Mouse (Mus musculus) adrenal gland, adult (tissue): ENCODE data around the gene Zfhx3.

Experiments
- DNase-seq, 2 experiments: peaks; one replicate each; pipeline ENCODE4 v3.0.0; 2022 to 2023; ENCODE audit warnings: low spot score in 1 of 2; ENCODE audit not compliant: inconsistent age in 2 of 2

Gene Zfhx3

DNA sequence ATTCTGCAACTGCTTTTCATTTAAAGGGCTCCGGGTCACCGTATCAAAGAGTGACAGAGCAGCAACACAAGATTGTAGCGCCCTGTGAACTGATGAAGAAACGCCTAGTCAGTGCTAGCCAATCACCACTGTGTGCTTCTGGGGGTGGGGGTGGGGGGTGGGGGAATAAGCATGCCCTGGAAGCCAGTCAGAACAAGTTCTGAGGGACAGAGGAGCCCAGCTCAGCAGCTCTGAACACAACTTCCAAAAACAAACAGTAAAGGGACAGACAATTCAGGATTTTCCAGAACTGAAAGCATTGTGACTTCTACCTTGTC is 642.2 kb downstream of the Zfhx3 start:
- DNase-seq: no peak

DNA sequence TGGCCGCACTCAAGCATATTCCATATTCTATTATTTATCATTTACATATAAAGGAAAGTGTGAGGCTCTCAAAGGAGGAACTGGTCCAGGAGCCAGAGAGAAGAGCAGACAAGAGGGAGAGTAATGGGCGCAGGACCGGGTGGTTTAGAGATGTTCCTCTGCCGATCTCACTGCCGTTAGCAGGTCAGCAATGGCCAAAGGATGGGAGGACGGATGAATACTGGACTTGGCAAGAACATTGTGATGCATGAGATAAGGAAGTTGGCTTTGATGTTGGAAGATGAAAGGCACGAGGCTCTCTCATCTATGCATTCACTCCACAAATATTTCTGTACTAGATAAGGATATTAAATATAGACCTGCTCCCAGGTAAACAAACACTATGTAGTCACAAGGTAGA is 648.6 kb downstream of the Zfhx3 start:
- peak in 1 of 2 experiments; percentile 73 for DNase-seq

GRCm38 (mm10) chr8:108592028-108592724 is 649.7 kb downstream of the Zfhx3 start:
- no peak for DNase-seq

- DNase-seq: no peak
Measured at GRCm38 (mm10) chr8:108592990-108593589, 650.6 kb downstream of the Zfhx3 start.

DNA sequence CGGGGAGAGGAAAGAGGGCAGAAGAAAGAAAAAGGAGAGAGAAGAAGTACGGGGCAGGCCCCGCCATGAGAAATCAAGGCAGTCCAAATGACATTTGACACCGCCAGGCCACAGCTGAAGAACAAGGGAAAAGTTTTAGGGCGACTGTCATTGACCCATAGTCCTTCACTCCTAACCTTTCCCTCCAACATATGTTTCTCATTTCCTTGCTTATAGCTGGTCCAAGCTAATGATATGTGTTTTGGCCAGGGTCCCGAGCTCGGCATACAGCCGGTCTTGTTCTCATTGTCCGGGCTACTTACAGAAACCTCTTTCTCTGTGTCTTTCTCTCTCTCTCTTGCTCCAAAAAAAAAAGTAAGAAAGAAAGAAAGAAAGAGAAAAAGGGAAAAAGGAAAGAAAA is 651.4 kb downstream of the Zfhx3 start:
- DNase-seq: no peak

- peak in 1 of 2 experiments; percentile 60 for DNase-seq
Measured at GRCm38 (mm10) chr8:108594361-108595060, 652.1 kb downstream of the Zfhx3 start.

DNA sequence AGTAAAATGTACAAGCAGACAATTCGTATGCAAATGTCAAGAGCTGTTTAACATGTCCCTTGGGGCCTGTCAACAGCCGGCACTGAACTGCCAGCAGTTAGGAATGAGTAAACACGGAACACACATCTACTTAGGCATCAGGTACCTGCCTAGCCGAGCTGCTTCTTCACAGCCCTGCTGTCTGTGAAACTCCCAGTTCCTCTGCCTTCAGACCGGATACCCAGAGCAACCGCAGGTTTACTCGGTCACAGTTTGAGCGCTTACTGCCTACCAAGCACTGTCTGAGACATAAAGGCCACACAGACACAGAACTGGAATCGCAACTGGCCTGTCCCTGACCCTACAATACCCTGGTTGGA is 652.6 kb downstream of the Zfhx3 start:
- peak in 1 of 2 experiments; percentile 69 for DNase-seq

DNA sequence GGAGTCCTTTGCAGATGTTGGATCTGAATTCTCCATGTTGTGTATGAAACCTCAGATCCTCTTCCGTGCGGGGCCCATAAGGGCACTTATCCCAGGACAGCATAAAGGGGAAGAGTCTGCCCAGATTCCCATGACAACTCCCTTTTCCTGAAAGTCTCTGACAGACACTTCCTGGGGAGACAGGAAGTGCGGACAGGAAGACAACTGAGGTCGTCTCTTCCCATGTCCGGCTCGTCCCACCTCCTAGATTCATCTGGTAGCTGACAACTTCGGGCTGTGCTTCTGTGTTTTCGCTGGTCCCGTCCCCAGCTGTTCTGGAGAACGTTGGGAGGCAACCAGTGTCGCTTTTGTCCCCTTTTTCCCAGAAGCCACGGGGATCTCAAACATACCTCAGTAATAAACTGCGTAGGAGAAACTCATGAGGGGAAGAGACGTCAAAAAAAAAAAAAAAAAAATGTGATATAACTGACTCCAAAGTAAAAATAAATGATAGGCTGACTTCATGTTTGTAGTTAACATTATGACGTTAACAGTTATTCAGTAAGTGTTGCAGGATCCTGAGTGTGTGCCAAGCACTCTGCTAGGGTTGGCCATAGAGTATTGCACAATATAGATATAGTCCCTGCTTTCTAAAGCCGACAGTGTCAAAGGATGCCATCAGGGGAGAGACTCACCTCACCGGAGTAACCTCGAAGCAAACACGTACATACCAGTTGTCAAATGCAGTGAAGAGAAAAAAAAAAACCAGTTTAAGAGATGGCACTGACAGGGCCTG is 653.5 kb downstream of the Zfhx3 start:
- peak; percentile 51 to 70 for DNase-seq

- no peak for DNase-seq
Measured at GRCm38 (mm10) chr8:108599003-108599402, 656.6 kb downstream of the Zfhx3 start.

- DNase-seq: peak; percentile 70 to 92
Measured at GRCm38 (mm10) chr8:108599558-108599957, 657.1 kb downstream of the Zfhx3 start.

DNA sequence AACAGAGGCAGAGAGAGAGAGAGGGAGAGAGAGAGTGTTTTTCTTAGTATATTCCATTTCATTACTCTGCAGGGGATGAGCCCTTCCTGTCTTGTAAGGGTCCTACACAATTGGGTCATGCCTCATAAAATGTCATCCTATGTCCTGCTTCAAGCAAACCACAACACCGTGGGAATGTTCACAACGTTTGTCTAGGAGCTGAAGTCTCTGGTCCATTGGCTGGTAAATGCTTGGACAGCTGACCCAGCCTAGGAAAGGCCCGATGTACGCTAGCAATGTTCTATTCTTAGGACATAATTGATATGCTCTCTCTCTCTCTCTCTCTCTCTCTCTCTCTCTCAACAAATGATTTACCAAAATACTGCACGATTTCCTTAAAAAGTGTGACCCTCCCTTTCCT is 666.2 kb downstream of the Zfhx3 start:
- DNase-seq: no peak

GRCm38 (mm10) chr8:108609114-108609513 is 666.7 kb downstream of the Zfhx3 start:
- DNase-seq: no peak

DNA sequence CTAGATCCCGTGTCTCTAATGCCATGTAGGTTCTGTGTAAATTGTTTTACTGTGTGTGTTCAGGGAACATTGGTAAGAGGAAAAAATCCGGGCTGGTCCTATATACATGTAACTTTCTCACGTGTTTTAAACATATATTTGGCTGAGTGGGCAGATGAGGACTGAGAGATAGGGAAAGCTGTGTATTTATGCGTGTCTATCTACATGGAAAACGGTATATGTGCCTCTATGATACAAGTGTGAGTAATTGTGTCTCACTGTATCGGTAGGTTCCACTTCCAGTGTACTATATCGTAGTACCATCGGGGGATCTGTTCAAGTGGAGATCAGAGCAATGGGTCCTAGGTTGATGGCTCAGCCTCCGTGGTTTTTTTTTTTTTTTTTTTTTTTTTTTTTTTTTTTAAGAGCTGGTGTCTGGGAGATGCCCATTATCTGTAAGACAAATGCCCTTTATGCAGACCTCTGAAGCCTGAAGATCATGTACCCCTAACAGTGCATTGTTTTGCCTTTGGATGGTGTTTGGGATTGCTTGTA is 668.8 kb downstream of the Zfhx3 start:
- DNase-seq: no peak

- peak in 1 of 2 experiments; percentile 67 for DNase-seq
Measured at GRCm38 (mm10) chr8:108611792-108612413, 669.5 kb downstream of the Zfhx3 start.

- DNase-seq: peak; percentile 36 to 74
Measured at GRCm38 (mm10) chr8:108612815-108613214, 670.4 kb downstream of the Zfhx3 start.

GRCm38 (mm10) chr8:108613280-108613679 is 670.8 kb downstream of the Zfhx3 start:
- no peak for DNase-seq

GRCm38 (mm10) chr8:108621296-108621695 is 678.9 kb downstream of the Zfhx3 start:
- no peak for DNase-seq

DNA sequence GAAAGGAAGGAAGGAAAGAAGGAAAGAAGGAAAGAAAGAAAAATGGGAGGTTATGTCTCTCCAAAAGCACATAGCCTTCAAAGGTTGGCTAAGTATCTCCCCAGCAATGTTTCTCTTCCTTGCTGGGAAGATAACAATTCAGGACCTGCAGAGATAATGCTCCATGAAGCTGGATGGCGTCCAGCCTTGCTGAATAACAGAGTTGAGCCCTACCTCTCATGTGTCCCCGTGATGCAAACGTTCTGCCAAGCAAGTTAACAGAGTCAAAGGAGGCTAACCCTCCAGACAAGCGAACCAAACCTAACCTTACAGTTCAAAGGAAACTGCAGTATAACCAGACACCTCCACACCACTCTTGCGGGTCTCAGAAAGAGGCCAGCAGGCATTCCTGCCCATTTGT is 681.2 kb downstream of the Zfhx3 start:
- peak; percentile 48 to 58 for DNase-seq

- peak; percentile 76 to 89 for DNase-seq
Measured at GRCm38 (mm10) chr8:108625571-108626120, 683.2 kb downstream of the Zfhx3 start.

DNA sequence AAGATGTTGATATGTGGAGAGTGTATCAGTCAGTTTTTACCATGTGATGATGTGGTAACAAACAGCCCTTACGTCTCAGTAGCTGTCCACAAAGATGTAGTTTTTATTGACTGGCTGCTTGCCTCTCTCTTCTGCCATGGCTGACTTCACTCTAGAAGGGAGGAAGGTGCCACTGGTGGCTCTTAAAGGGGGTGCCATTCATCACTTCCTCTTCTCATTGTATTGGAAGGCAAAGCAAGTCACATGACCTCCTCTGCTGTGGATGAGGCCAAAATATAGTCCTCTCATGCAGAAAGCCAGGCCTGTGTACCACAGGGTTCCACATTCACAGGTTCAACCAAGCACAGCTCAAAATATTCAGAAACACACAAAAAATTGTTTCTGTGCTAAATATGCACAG is 688.6 kb downstream of the Zfhx3 start:
- DNase-seq: no peak

GRCm38 (mm10) chr8:108634282-108634681 is 691.8 kb downstream of the Zfhx3 start:
- no peak for DNase-seq
